Mouse (Mus musculus): ENCODE data around the gene Cavin2.

Cavin2 gene

DNA sequence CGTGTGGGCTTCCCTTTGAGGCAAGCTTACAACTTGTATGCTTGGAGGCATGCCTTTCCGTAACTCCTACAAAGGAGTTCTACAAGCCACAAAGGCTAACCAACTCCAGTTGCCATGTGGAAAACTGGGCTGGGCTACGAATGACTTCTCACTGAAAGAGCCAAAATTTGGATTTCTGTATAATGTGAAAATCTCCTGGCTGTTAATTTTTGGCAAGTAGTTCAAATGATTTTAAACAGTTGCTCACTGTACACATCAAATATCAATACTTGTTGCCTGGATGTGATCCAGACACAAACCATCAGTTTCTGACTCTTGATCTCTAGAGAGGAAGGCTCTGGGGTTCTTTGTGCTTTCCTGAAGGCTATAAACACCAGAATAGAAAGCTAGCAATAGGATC is 18.1 kb downstream of the Cavin2 start:
- in situ Hi-C loops (cut with MboI, MseI), result no loop called here

GRCm38 (mm10) chr1:51315476-51315875 is 26.6 kb downstream of the Cavin2 start:
- in situ Hi-C loops (cut with MboI, MseI), result no loop called here

GRCm38 (mm10) chr1:51323506-51323905 is 34.6 kb downstream of the Cavin2 start:
- in situ Hi-C loops (cut with MboI, MseI), result loop anchor here in 1 of 2 experiments (10.0 kb wide), 1 partner anchor 1599 kb away; no protein-coding TSS in a partner anchor

- in situ Hi-C loops (cut with MboI, MseI), result loop anchor here (5.0 to 25.0 kb wide), 3 partner anchors 666 to 1996 kb away; no protein-coding TSS in a partner anchor
Observed at GRCm38 (mm10) chr1:51328541-51328940, 39.6 kb downstream of the Cavin2 start.

- in situ Hi-C loops (cut with MboI, MseI), result loop anchor here in 1 of 2 experiments (5.0 to 25.0 kb wide), 2 partner anchors 371 to 671 kb away; no protein-coding TSS in a partner anchor
Observed at GRCm38 (mm10) chr1:51332986-51333385, 44.1 kb downstream of the Cavin2 start.

DNA sequence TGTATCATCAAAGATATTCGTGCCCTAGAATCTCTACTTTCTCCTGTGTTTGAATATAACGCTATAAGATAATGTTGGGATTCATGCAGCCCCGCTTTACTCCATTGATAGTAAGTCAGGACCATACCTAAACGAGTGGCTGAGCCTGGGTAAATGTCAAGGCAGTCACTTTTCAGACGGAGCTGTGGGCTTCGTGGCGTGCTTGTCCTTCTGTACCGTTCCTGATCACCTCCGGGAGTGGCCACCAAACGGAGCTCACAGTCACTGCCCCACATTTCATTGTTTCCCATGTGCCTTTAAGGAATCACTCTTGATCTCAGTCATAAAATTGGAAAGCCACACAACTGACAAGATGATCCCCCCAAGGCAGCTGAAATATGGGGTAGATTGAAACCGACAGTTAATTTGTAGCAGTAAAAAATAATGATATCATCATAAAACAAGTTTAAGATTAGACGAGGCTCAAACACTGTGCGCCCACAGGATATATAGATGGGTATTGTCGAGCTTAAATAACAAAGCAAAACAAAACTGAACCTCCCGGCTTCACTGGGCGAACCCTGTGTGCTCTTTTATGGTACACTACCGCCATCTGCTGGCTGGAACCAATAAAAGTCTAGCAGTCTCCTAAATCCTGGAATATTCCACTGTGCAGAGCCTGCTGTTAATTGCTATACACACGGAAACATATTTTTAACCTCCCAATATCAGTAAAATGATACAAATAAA is 44.8 kb downstream of the Cavin2 start:
- in situ Hi-C loops (cut with MboI, MseI), result loop anchor here in 1 of 2 experiments (5.0 to 25.0 kb wide), 2 partner anchors 371 to 671 kb away; no protein-coding TSS in a partner anchor

DNA sequence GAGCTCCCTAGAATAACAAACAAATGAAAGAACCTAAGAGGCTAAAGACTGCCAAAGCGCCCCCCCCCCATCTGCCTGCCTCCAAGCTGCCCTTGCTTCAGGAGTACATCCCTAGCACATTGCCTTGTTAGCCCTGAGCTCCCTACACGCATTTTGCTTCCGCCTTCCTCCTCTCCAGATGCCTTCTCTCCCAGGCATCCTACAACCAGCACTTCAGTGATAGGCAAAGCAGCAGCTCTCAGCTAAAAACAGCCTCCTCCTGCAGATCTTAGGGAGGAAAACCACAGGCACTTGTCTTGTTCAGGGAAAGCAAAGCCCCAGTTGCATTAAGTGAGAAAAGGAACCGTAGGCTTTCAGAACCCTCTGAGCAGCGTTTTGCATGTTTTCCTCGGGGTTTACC is 45.4 kb downstream of the Cavin2 start:
- in situ Hi-C loops (cut with MboI, MseI), result loop anchor here in 1 of 2 experiments (5.0 to 25.0 kb wide), 2 partner anchors 372 to 672 kb away; no protein-coding TSS in a partner anchor

DNA sequence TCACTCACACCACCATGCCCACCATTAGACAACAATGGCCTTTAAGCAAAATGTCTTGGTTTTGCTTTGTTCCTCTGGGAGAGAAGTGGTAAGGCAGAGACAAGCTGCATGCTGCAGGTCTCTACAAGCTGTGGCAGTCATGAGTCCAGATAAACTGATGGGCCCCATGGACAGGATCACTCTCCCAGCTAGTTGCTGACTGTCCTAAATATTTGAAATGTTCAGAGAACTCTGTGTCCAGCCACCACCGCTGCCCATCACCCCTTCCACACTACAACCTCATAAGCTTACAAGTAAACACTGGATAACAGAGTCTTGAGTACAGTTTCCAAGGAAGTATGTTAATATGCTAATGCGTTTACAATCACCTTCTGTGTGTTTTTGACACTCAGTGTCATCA is 46.2 kb downstream of the Cavin2 start:
- in situ Hi-C loops (cut with MboI, MseI), result loop anchor here (5.0 to 25.0 kb wide), 2 partner anchors 373 to 673 kb away; no protein-coding TSS in a partner anchor

GRCm38 (mm10) chr1:51344160-51344559 is 55.2 kb downstream of the Cavin2 start:
- in situ Hi-C loops (cut with MboI, MseI), result loop anchor here in 1 of 2 experiments (10.0 to 25.0 kb wide), 2 partner anchors 682 to 1709 kb away; no protein-coding TSS in a partner anchor

DNA sequence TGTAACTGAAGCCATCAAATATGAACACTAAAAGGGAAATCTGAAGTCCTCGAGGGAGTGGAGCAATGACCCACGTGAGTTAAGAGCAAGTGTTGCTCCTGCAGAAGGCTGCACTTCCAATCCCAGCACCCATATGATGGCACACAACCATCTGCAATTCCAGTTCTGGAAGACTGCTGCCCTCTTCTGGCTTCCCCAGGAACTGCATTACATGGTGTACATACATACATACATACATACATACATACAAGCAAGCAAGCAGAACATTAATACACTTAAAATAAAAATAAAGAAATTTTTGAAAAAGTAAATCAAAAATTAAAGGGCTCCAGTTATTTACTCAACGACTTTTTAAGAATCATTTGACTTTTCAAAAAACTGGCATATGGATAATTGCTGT is 58.7 kb downstream of the Cavin2 start:
- in situ Hi-C loops (cut with MboI, MseI), result loop anchor here in 1 of 2 experiments (10.0 to 25.0 kb wide), 2 partner anchors 685 to 1713 kb away; no protein-coding TSS in a partner anchor

DNA sequence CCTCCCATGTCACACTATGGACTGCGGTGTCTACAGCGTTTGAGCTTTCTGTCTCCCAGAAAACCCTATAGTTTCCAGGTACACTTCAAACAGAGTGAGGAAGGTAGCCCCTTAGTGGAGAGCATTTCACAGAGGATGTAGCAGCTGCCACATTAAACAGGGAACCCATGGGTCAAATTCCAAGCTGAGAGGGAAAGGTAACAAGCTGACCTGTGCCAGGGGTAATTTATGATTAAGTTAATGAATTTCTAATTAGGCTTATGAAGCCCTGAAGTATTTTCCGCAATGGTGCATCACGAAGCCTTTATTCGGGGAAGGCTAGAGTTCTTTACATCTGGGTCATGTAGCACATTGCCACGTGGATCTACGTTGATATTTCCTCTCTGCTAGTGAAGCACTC is 59.7 kb downstream of the Cavin2 start:
- in situ Hi-C loops (cut with MboI, MseI), result loop anchor here in 1 of 2 experiments (10.0 to 25.0 kb wide), 2 partner anchors 686 to 1714 kb away; no protein-coding TSS in a partner anchor

DNA sequence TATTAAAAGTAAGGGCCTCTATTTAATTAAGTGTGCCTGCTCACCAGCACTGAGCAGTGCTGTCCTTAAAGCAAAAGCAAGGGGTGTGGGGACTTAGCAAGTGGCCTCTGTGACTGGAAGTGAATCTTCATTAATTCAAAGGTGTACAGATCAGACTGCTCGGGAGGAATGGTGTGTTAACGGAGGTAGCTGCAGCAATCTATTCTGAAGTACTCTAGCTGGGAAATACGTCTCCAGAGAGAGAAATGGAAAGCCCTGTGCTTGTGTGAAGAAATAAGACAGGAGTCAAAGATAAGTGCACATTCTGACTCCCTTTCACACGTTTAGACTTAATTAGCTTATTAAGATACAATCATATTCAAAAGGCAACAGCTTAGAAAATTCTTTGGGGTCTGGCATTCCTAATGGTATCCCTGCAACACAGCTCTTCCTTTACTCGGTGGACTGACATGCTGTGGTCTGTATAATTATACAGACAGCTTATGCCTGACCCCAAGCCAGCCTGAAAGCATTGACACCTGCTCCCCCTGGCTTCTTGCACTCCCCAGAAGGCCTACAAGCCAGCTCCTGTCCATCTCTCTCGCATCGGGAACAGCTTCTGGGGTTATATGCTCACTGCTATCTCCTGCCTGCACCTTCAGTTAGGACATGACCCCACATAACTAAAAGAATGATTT is 60.5 kb downstream of the Cavin2 start:
- in situ Hi-C loops (cut with MboI, MseI), result loop anchor here in 1 of 2 experiments (10.0 to 25.0 kb wide), 2 partner anchors 687 to 1715 kb away; no protein-coding TSS in a partner anchor

Measured in T-helper 17 cell (primary cell).